Mouse (Mus musculus) heart, embryonic 16.5 days (tissue): ENCODE measurements around the gene Cyb5r3. TPM values are rescaled to one million over a fixed set of nuclear protein-coding genes. Genes with fewer than 3 reads are reported as not detected.
"Not testable (repeated sequence)": the region's sequence is repeated elsewhere in the genome, so short reads cannot be mapped to it uniquely, and the experiment has no call there.

Experiments used
- ATAC-seq: fragments of 200-750 bp; cut with Nextera tagmentation; replicated peaks from 2 replicates; pipeline ENCODE4 v1.8.0; 2017; ENCODE audit warnings: moderate number of reproducible peaks; ENCODE audit not compliant: insufficient read depth, low FRiP score; ENCODE audit errors: extremely low read depth
- H3K27ac ChIP-seq: fragments of 300-500 bp; sonication (generic); 2 replicates; pipeline ENCODE4 v1.5.1; 2014; ENCODE audit warnings: mild to moderate bottlenecking, low read length, control low read depth, moderate library complexity
- H3K27me3 ChIP-seq: fragments of 300-500 bp; sonication (generic); 2 replicates; pipeline ENCODE4 v1.6.1; 2014; ENCODE audit warnings: low read length, mixed read lengths; ENCODE audit not compliant: control insufficient read depth, insufficient read depth
- H3K36me3 ChIP-seq: fragments of 300-500 bp; sonication (generic); 2 replicates; pipeline ENCODE4 v1.6.1; 2014; ENCODE audit not compliant: control insufficient read depth, insufficient read depth
- H3K4me1 ChIP-seq: fragments of 300-500 bp; sonication (generic); 2 replicates; pipeline ENCODE4 v1.6.1; 2014; ENCODE audit warnings: low read length, mixed read lengths; ENCODE audit not compliant: control insufficient read depth, insufficient read depth
- H3K4me2 ChIP-seq: fragments of 300-500 bp; sonication (generic); 2 replicates; pipeline ENCODE4 v1.6.1; 2014; ENCODE audit warnings: low read depth, mild to moderate bottlenecking, control low read depth, low read length
- H3K4me3 ChIP-seq: fragments of 300-500 bp; sonication (generic); 2 replicates; pipeline ENCODE4 v1.5.1; 2014; ENCODE audit warnings: mild to moderate bottlenecking, control low read depth, low read length
- H3K9ac ChIP-seq: fragments of 300-500 bp; sonication (generic); 2 replicates; pipeline ENCODE4 v1.6.1; 2014; ENCODE audit warnings: low read length, control low read depth
- H3K9me3 ChIP-seq: fragments of 300-500 bp; sonication (generic); replicated peaks from 2 replicates; pipeline ENCODE4 v1.6.1; 2016; ENCODE audit warnings: low read length; ENCODE audit not compliant: control insufficient read depth
- WGBS: fragments of 180-500 bp; shearing (Covaris S2); extraction: QIAGEN DNeasy Blood & Tissue Kit; methylation state at CpG from one replicate; pipeline ENCODE4 v1.1.7; 2014; 5-methylcytosine and 5-hydroxymethylcytosine counted together
- polyA plus RNA-seq: library from polyadenylated mRNA; unstranded; fragments of >200 nt; fragmentation: Nextera tagmentation; extraction: Ambion mirVana; gene quantifications from 2 replicates; pipeline ENCODE4 v1.2.1, GENCODE M21; 2015

The Cyb5r3 gene
- polyA plus RNA-seq, 1 experiment from 2014 or later: 155 TPM

DNA sequence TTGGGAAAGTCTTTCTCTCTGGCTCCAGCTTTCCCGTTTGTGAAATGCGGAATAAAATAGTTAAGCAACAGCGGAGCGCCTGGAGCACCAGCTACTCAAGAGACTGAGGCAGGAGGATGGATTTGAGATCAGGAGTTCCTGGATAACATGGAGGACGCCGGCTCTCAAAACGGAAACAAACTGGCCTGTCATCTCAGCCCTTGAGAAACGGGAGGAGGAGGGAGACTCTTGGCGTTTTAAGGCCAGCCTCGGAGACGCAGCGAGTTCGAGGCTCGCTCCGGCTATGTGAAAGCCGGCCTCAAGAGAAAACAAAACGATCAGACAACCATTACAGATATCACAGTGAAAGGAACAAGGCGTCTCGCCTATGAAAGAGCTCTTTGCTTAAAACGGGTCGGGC is 24.0 kb downstream of the Cyb5r3 start:
- Histone ChIP-seq H3K4me2 (peak overlapping the region; percentile 82), H3K27me3 (no peaks in the 10 kb centered on the region), H3K36me3 (peaks cover 10% of the 10 kb centered on the region), H3K4me3 (peak overlapping the region; percentile 98), H3K9ac (peak overlapping the region; percentile 99), H3K27ac (peak overlapping the region; percentile 99), H3K9me3 (no peaks in the 10 kb centered on the region), H3K4me1 (peaks cover 13% of the 10 kb centered on the region)
- WGBS: under 1% methylated on average over 21 of the region's 21 CpGs
- ATAC-seq: no peak

DNA sequence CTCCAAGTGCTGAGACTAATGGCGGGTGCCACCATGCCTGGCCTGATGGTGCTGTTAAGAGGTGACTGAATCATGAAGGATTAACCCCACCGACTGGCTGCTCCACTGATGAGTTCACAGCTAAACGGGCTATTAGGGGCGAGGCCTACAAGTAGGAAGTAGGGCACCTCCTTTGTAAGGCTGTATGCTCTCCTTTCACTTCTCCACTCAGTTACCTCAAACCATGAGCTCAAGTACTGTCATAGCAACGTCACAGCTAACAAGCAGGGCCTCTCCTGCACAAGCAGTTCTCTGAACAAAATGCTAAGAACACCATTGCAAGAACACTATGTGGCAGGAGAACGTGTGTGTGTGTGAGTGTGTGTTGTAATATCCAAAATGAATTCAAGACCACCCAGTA is 26.9 kb downstream of the Cyb5r3 start:
- ATAC-seq: no peak
- Histone ChIP-seq H3K4me1 (peaks cover 30% of the 10 kb centered on the region), H3K27me3 (no peaks in the 10 kb centered on the region), H3K4me3 (no peak overlapping the region), H3K36me3 (peaks cover 10% of the 10 kb centered on the region), H3K27ac (no peak overlapping the region), H3K9ac (no peak overlapping the region), H3K4me2 (no peak overlapping the region), H3K9me3 (no peaks in the 10 kb centered on the region)
- WGBS: 87% methylated on average over 6 of the region's 6 CpGs

DNA sequence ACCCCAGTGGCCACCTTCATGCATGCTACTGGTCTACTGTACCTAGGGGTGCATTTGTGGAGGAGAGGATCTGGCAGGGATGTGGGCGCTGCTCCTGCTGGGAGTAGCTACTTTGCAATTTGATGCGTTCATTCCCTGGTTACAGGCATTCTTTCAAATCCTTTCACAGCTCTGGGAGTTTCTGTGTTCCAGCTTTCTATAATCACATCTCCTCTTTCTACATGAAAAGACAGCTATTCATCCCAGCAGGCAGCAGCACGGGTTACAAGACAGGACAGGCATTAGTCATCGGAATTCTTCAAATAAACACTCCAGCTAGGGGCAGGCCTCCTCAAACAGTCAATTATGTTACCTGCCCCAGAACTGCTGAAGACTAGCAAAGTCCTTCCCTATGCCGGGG is 29.5 kb downstream of the Cyb5r3 start:
- 42% methylated on average over 5 of the region's 5 CpGs for WGBS

DNA sequence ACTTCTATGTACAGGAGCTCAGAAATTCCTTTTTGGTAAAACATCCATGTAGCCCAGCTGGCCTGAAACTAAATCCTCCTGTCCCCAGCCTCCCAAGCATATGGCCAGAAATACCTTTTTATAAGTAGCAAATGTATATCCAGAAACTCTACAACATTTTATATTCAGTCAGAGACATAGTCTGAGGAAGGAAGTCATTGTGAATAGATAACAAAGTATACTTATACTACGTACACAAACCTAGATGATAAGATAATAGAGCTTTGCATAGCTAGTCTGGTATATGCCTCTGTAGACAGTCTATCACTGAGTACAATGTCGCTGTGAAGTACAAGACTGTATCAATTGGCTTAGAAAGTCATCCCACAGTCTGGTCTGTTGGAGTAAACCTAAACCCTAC is 36.7 kb downstream of the Cyb5r3 start:
- peaks cover 51% of the 10 kb centered on the region for H3K36me3 ChIP-seq

More for the DNA sequence above, 29.5 kb downstream of the Cyb5r3 start:
- Histone ChIP-seq H3K27ac (peak overlapping the region; percentile 20; the same call in 1 of the 2 replicates), H3K27me3 (no peaks in the 10 kb centered on the region), H3K4me2 (no peak overlapping the region), H3K4me1 (peaks cover 24% of the 10 kb centered on the region), H3K9me3 (no peaks in the 10 kb centered on the region), H3K9ac (no peak overlapping the region), H3K4me3 (no peak overlapping the region), H3K36me3 (peaks cover 13% of the 10 kb centered on the region)
- ATAC-seq: no peak

DNA sequence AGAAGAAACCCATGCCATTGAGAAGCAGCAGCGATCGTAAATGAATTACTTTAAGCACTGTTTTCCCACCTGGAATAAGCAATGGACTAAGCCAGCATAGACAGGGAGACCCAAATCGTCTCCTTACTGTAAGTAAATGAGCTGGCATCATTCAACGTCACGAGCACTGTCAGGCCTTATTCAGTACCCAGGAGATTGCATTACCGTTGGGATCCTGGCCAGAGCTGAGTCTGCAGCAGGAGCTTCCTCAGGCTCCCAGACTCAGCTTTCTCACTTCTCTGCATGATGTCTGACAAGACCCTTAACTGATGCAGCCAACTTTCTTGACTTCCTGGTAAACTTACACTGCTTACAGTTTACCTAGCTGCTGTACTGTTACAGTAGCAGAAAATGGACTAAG is 37.7 kb downstream of the Cyb5r3 start:
- Histone ChIP-seq H3K9ac (no peak overlapping the region), H3K27ac (no peak overlapping the region), H3K4me1 (no peaks in the 10 kb centered on the region), H3K9me3 (no peaks in the 10 kb centered on the region), H3K4me3 (no peak overlapping the region), H3K27me3 (no peaks in the 10 kb centered on the region), H3K4me2 (no peak overlapping the region), H3K36me3 (peaks cover 59% of the 10 kb centered on the region)
- 87% methylated on average over 6 of the region's 6 CpGs for WGBS
- no peak for ATAC-seq

More for the DNA sequence above, 36.7 kb downstream of the Cyb5r3 start:
- H3K9ac ChIP-seq: no peak overlapping the region
- no peak overlapping the region for H3K27ac ChIP-seq
- H3K4me2 ChIP-seq: no peak overlapping the region
- 66% methylated on average over 2 of the region's 2 CpGs for WGBS
- no peak overlapping the region for H3K4me3 ChIP-seq
- H3K4me1 ChIP-seq: peaks cover 2% of the 10 kb centered on the region; the same call in 1 of the 2 replicates
- no peak for ATAC-seq
- H3K27me3 ChIP-seq: no peaks in the 10 kb centered on the region
- no peaks in the 10 kb centered on the region for H3K9me3 ChIP-seq

DNA sequence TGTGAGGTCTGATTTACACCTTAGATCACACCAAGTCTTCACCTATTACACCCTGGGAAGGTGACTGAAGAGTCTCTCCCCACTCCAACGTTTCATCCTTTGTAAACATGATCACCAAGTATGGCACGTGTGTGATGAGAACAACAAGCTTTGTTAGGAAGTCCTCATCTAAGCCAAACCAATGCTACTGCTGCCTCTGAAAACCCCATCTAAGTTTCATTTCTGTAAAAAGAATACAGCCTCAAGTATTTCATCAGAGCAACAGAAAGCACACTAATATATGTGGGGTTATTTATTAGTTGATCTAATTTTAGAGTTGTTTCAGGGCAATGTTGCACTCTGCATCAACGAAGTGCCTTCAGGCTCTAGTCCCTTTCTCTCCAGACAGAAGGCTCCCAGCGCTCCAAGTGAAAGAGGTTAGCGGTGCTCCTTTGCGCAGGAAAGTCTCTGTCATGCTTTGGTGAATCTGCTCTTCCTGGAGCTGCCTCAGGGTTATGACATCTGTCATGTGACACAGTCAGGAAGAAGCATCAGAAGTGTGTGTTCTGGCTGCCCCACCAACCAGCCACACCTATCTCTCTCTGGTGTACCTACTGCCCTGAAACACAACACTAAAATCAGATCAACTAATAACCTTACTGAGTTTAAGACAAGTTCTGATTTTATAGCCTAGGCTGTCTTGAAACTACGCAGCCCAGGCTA is 42.7 kb downstream of the Cyb5r3 start:
- H3K4me3 ChIP-seq: no peak overlapping the region
- no peaks in the 10 kb centered on the region for H3K4me1 ChIP-seq
- H3K4me2 ChIP-seq: no peak overlapping the region
- H3K9ac ChIP-seq: no peak overlapping the region
- 88% methylated on average over 7 of the region's 7 CpGs for WGBS
- H3K36me3 ChIP-seq: peaks cover 70% of the 10 kb centered on the region
- H3K27me3 ChIP-seq: no peaks in the 10 kb centered on the region
- no peak for ATAC-seq
- H3K9me3 ChIP-seq: no peaks in the 10 kb centered on the region
- H3K27ac ChIP-seq: no peak overlapping the region

DNA sequence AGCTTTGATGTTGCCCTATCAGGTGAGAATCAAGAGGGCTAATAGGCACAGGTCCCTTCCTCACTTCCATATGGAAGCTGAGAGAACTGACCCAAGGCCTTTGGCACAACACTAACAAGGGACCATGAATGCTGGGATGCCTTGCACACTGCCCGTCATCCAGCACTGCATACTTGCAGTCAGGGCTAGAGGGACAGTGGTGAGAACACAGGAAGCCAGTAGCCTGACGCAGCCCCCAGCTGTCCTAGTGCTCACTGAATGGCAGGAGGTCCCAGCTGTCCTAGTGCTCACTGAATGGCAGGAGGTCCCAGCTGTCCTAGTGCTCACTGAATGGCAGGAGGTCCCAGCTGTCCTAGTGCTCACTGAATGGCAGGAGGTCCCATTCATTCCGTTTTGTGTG is 45.4 kb downstream of the Cyb5r3 start:
- not testable (repeated sequence) for H3K4me2 ChIP-seq, H3K27ac ChIP-seq, ATAC-seq, H3K9ac ChIP-seq, H3K27me3 ChIP-seq, H3K4me3 ChIP-seq, H3K4me1 ChIP-seq, H3K9me3 ChIP-seq
- peaks cover 59% of the 10 kb centered on the region for H3K36me3 ChIP-seq
- 76% methylated on average over 3 of the region's 3 CpGs for WGBS

DNA sequence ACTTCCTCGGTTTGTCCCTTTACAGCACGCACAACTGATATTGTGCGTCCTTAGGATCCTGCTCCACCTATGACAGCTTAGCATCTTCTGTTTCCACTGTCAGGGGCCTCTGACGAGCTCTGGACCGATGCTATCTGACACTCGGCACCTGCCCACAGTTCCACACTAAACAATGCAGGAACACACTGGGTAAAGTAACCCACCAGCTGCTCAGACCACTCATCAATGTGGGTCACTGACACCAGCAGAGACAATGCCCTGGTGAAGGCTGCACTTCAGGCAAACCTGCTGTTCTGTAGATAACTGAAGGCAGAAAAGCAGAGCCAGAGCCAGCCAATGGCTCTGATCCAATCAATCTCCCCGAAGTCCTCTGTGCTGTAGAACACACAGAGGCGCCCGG is 45.8 kb downstream of the Cyb5r3 start:
- H3K27me3 ChIP-seq: no peaks in the 10 kb centered on the region
- no peak overlapping the region for H3K4me2 ChIP-seq
- peaks cover 6% of the 10 kb centered on the region for H3K4me1 ChIP-seq
- no peak for ATAC-seq
- H3K9me3 ChIP-seq: no peaks in the 10 kb centered on the region
- H3K4me3 ChIP-seq: no peak overlapping the region
- no peak overlapping the region for H3K9ac ChIP-seq
- no peak overlapping the region for H3K27ac ChIP-seq
- WGBS: 88% methylated on average over 9 of the region's 9 CpGs
- H3K36me3 ChIP-seq: peaks cover 54% of the 10 kb centered on the region

DNA sequence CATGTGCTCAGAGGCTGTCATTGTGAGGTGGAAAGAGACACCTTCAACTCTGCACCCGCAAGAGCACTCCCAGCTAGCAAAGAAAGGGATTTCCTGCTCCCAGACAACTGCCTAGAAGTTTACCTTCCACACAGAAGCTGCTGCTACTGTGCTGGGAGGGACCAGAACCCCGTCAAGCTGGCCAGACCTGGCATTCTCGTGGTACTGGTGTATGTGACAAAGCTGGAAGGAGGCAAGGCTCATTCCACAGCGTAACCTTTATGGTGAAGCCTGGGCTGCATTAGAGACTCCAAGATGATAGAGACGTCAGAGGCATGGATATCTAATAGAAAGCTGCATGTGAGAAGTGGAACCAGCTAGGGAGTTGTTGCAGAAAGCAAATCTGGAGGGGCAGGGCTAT is 47.8 kb downstream of the Cyb5r3 start:
- Histone ChIP-seq H3K4me2 (no peak overlapping the region), H3K27me3 (no peaks in the 10 kb centered on the region), H3K4me1 (peaks cover 12% of the 10 kb centered on the region), H3K36me3 (peaks cover 38% of the 10 kb centered on the region), H3K9ac (no peak overlapping the region), H3K27ac (no peak overlapping the region), H3K9me3 (no peaks in the 10 kb centered on the region), H3K4me3 (no peak overlapping the region)
- WGBS: 61% methylated on average over 5 of the region's 5 CpGs
- no peak for ATAC-seq
